Mouse (Mus musculus): Measurements from ENCODE around the gene Dctn5. TPM values are rescaled to one million over a fixed set of nuclear protein-coding genes. Genes with fewer than 3 reads are reported as not detected.
"Not testable (repeated sequence)": the region's sequence is repeated elsewhere in the genome, so short reads cannot be mapped to it uniquely, and the experiment has no call there.

Gene Dctn5
- 116 and 117 TPM in 2 replicates for polyA plus RNA-seq (2015; fragmentation: Nextera tagmentation; extraction: Ambion mirVana)

- H3K36me3 ChIP-seq (ENCODE audit: control insufficient read depth, insufficient read depth, low read length), result peaks cover 22% of the 10 kb centered on the region
- H3K4me2 ChIP-seq (ENCODE audit: low read depth, low read length), result peak within 1 kb of the TSS; percentile 69
- H3K9ac ChIP-seq (ENCODE audit: low read length), result peak within 1 kb of the TSS; percentile 94
- no peaks in the 10 kb centered on the region for H3K27me3 ChIP-seq (ENCODE audit: control insufficient read depth, insufficient read depth, low read depth, low read length)
- peak within 1 kb of the TSS; percentile 42; the same call in 1 of the 2 replicates for H3K27ac ChIP-seq (ENCODE audit: low read length)
- no peaks in the 10 kb centered on the region for H3K9me3 ChIP-seq (ENCODE audit: control insufficient read depth, low read length)
- ATAC-seq (ENCODE audit: low read depth), result peak; percentile 99
- H3K4me1 ChIP-seq (replicated peaks; ENCODE audit: control insufficient read depth, insufficient read depth, low read length), result peaks cover 8% of the 10 kb centered on the region
- WGBS, result 0% methylated on average over 54 of the region's 54 CpGs
- peak within 1 kb of the TSS; percentile 91 for H3K4me3 ChIP-seq (ENCODE audit: low read length)
These were observed at the start of gene Dctn5, which contains the start of gene Palb2 for GRCm38 (mm10) chr7:122132497-122133337. Gene Dctn5, plus strand, starts transcription at chr7:122133041. Gene Palb2, minus strand, starts transcription at chr7:122132985.

GRCm38 (mm10) chr7:122087195-122087982 lies 45.5 kb upstream of the Dctn5 start:
- no peak for ATAC-seq (ENCODE audit: low read depth)
- no peaks in the 10 kb centered on the region for H3K4me1 ChIP-seq (replicated peaks; ENCODE audit: control insufficient read depth, insufficient read depth, low read length)
- no peaks in the 10 kb centered on the region for H3K9me3 ChIP-seq (ENCODE audit: control insufficient read depth, low read length)
- peaks cover 50% of the 10 kb centered on the region for H3K36me3 ChIP-seq (ENCODE audit: control insufficient read depth, insufficient read depth, low read length)
- no peaks in the 10 kb centered on the region for H3K27me3 ChIP-seq (ENCODE audit: control insufficient read depth, insufficient read depth, low read depth, low read length)
- no peak overlapping the region for H3K9ac ChIP-seq (ENCODE audit: low read length)
- WGBS, result 85% methylated on average over 11 of the region's 11 CpGs
- H3K27ac ChIP-seq (ENCODE audit: low read length), result no peak overlapping the region
- H3K4me3 ChIP-seq (ENCODE audit: low read length), result no peak overlapping the region
- no peak overlapping the region for H3K4me2 ChIP-seq (ENCODE audit: low read depth, low read length)

- no peaks in the 10 kb centered on the region for H3K4me1 ChIP-seq (replicated peaks; ENCODE audit: control insufficient read depth, insufficient read depth, low read length)
- H3K9ac ChIP-seq (ENCODE audit: low read length), result no peak overlapping the region
- WGBS, result 86% methylated on average over 2 of the region's 2 CpGs
- H3K9me3 ChIP-seq (ENCODE audit: control insufficient read depth, low read length), result no peaks in the 10 kb centered on the region
- H3K27ac ChIP-seq (ENCODE audit: low read length), result no peak overlapping the region
- no peak overlapping the region for H3K4me3 ChIP-seq (ENCODE audit: low read length)
- H3K27me3 ChIP-seq (ENCODE audit: control insufficient read depth, insufficient read depth, low read depth, low read length), result no peaks in the 10 kb centered on the region
- ATAC-seq (ENCODE audit: low read depth), result no peak
- H3K36me3 ChIP-seq (ENCODE audit: control insufficient read depth, insufficient read depth, low read length), result peaks cover 61% of the 10 kb centered on the region
- no peak overlapping the region for H3K4me2 ChIP-seq (ENCODE audit: low read depth, low read length)
These were observed 38.1 kb upstream of the Dctn5 start for GRCm38 (mm10) chr7:122094564-122095330.

GRCm38 (mm10) chr7:122098009-122098408 lies 34.8 kb upstream of the Dctn5 start:
- Histone ChIP-seq H3K36me3 (ENCODE audit: control insufficient read depth, insufficient read depth, low read length) (peaks cover 39% of the 10 kb centered on the region), H3K27me3 (ENCODE audit: control insufficient read depth, insufficient read depth, low read depth, low read length) (no peaks in the 10 kb centered on the region), H3K4me3 (ENCODE audit: low read length) (no peak overlapping the region), H3K27ac (ENCODE audit: low read length) (no peak overlapping the region), H3K9me3 (ENCODE audit: control insufficient read depth, low read length) (no peaks in the 10 kb centered on the region), H3K4me2 (ENCODE audit: low read depth, low read length) (no peak overlapping the region), H3K4me1 (replicated peaks; ENCODE audit: control insufficient read depth, insufficient read depth, low read length) (peaks cover 11% of the 10 kb centered on the region), H3K9ac (ENCODE audit: low read length) (no peak overlapping the region)
- WGBS, result 80% methylated on average over 3 of the region's 3 CpGs
- no peak for ATAC-seq (ENCODE audit: low read depth)

GRCm38 (mm10) chr7:122099222-122099621 lies 33.6 kb upstream of the Dctn5 start:
- H3K9me3 ChIP-seq (ENCODE audit: control insufficient read depth, low read length), result no peaks in the 10 kb centered on the region
- WGBS, result 58% methylated on average over 4 of the region's 4 CpGs
- H3K4me3 ChIP-seq (ENCODE audit: low read length), result no peak overlapping the region
- H3K4me2 ChIP-seq (ENCODE audit: low read depth, low read length), result no peak overlapping the region
- peaks cover 33% of the 10 kb centered on the region for H3K36me3 ChIP-seq (ENCODE audit: control insufficient read depth, insufficient read depth, low read length)
- H3K4me1 ChIP-seq (replicated peaks; ENCODE audit: control insufficient read depth, insufficient read depth, low read length), result peaks cover 11% of the 10 kb centered on the region
- no peaks in the 10 kb centered on the region for H3K27me3 ChIP-seq (ENCODE audit: control insufficient read depth, insufficient read depth, low read depth, low read length)
- no peak for ATAC-seq (ENCODE audit: low read depth)
- H3K9ac ChIP-seq (ENCODE audit: low read length), result no peak overlapping the region
- H3K27ac ChIP-seq (ENCODE audit: low read length), result no peak overlapping the region

- Histone ChIP-seq H3K27ac (ENCODE audit: low read length) (0 out of 2 replicates have a peak overlapping the region, but pooled peaks have one; percentile 46), H3K36me3 (ENCODE audit: control insufficient read depth, insufficient read depth, low read length) (peaks cover 14% of the 10 kb centered on the region), H3K4me1 (replicated peaks; ENCODE audit: control insufficient read depth, insufficient read depth, low read length) (peaks cover 11% of the 10 kb centered on the region), H3K4me3 (ENCODE audit: low read length) (peak overlapping the region; percentile 73), H3K4me2 (ENCODE audit: low read depth, low read length) (peak overlapping the region; percentile 94), H3K9ac (ENCODE audit: low read length) (peak overlapping the region; percentile 88)
- H3K9me3 ChIP-seq (ENCODE audit: control insufficient read depth, low read length); H3K27me3 ChIP-seq (ENCODE audit: control insufficient read depth, insufficient read depth, low read depth, low read length): not testable (repeated sequence)
- ATAC-seq (ENCODE audit: low read depth), result peak; percentile 76
- 4% methylated on average over 25 of the region's 28 CpGs for WGBS
These were observed 31.7 kb upstream of the Dctn5 start for GRCm38 (mm10) chr7:122101014-122101746.

GRCm38 (mm10) chr7:122101747-122102244 lies 31.0 kb upstream of the Dctn5 start, which contains the start of gene Ndufab1:
Gene Ndufab1, minus strand, starts transcription at chr7:122101886.
- H3K9ac ChIP-seq (ENCODE audit: low read length), result peak within 1 kb of the TSS; percentile 88
- peaks cover 11% of the 10 kb centered on the region for H3K4me1 ChIP-seq (replicated peaks; ENCODE audit: control insufficient read depth, insufficient read depth, low read length)
- peak within 1 kb of the TSS; percentile 94 for H3K4me2 ChIP-seq (ENCODE audit: low read depth, low read length)
- ATAC-seq (ENCODE audit: low read depth), result peak; percentile 100
- H3K27ac ChIP-seq (ENCODE audit: low read length), result 0 out of 2 replicates have a peak within 1 kb of the TSS, but pooled peaks have one; percentile 46
- no peaks in the 10 kb centered on the region for H3K27me3 ChIP-seq (ENCODE audit: control insufficient read depth, insufficient read depth, low read depth, low read length)
- peak within 1 kb of the TSS; percentile 73 for H3K4me3 ChIP-seq (ENCODE audit: low read length)
- H3K36me3 ChIP-seq (ENCODE audit: control insufficient read depth, insufficient read depth, low read length), result peaks cover 8% of the 10 kb centered on the region
- under 1% methylated on average over 34 of the region's 43 CpGs for WGBS
- no peaks in the 10 kb centered on the region for H3K9me3 ChIP-seq (ENCODE audit: control insufficient read depth, low read length)

- peaks cover 11% of the 10 kb centered on the region for H3K36me3 ChIP-seq (ENCODE audit: control insufficient read depth, insufficient read depth, low read length)
These were observed 24.6 kb upstream of the Dctn5 start for GRCm38 (mm10) chr7:122108206-122108605.

More at GRCm38 (mm10) chr7:122108206-122108605, 24.6 kb upstream of the Dctn5 start:
- no peak overlapping the region for H3K4me2 ChIP-seq (ENCODE audit: low read depth, low read length)
- no peaks in the 10 kb centered on the region for H3K27me3 ChIP-seq (ENCODE audit: control insufficient read depth, insufficient read depth, low read depth, low read length)
- no peak overlapping the region for H3K4me3 ChIP-seq (ENCODE audit: low read length)
- H3K4me1 ChIP-seq (replicated peaks; ENCODE audit: control insufficient read depth, insufficient read depth, low read length), result no peaks in the 10 kb centered on the region
- WGBS, result 86% methylated on average over 6 of the region's 6 CpGs
- ATAC-seq (ENCODE audit: low read depth), result no peak
- H3K27ac ChIP-seq (ENCODE audit: low read length), result no peak overlapping the region
- no peak overlapping the region for H3K9ac ChIP-seq (ENCODE audit: low read length)
- H3K9me3 ChIP-seq (ENCODE audit: control insufficient read depth, low read length), result no peaks in the 10 kb centered on the region
